Mouse (Mus musculus) MN1 (cell line): Measurements from ENCODE around the gene Tpm4.

Experiments
- DNase-seq: peaks from one replicate; pipeline ENCODE4 v3.0.0-alpha.2; 2016; ENCODE audit warnings: low spot score

Tpm4 gene

GRCm38 (mm10) chr8:72190215-72190539 is 55.4 kb downstream of the Tpm4 start:
- no peak for DNase-seq

- no peak for DNase-seq
Measured at GRCm38 (mm10) chr8:72192065-72192464, 57.3 kb downstream of the Tpm4 start.

GRCm38 (mm10) chr8:72197997-72198396 is 63.2 kb downstream of the Tpm4 start:
- DNase-seq = no peak
